Mouse (Mus musculus): ENCODE measurements around the gene Cebpg.

- TF ChIP-seq CTCF (IDR thresholded peaks at IDR 0.05; ENCODE audit: extremely low read depth, insufficient read depth, low read length): no peak
- no peak for TF ChIP-seq POLR2A (IDR thresholded peaks at IDR 0.05; ENCODE audit: extremely low read depth, insufficient read depth, low read length)
Measured at GRCm38 (mm10) chr7:35064286-35065258, 8.2 kb upstream of the Cebpg start.

Data from cortical plate, adult 2 months (tissue).